Mouse (Mus musculus) MEL (cell line): ENCODE results near the gene Il11ra1.

Source experiments
- CTCF ChIP-seq, 3 experiments: IDR thresholded peaks in 2 of 3; conservative IDR thresholded peaks in 1 of 3; 2 replicates each; pipeline ENCODE4 v1.5.1; 2011 to 2012; ENCODE audit warnings: low read length in 3 of 3, low read depth in 2 of 3, mild to moderate bottlenecking in 2 of 3, improper control_type of control experiment in 1 of 3, inconsistent platforms in 1 of 3, mixed read lengths in 1 of 3, moderate library complexity in 1 of 3; ENCODE audit not compliant: control insufficient read depth in 1 of 3, insufficient read depth in 1 of 3, poor library complexity in 1 of 3, severe bottlenecking in 1 of 3
- E2F4 ChIP-seq: IDR thresholded peaks from 2 replicates; pipeline ENCODE4 v1.6.1; 2011; ENCODE audit warnings: low read depth, low read length, improper control_type of control experiment, borderline replicate concordance
- ETS1 ChIP-seq: IDR thresholded peaks from 2 replicates; pipeline ENCODE4 v1.6.1; 2012; ENCODE audit warnings: low read depth, mild to moderate bottlenecking, inconsistent platforms, low read length, improper control_type of control experiment, moderate library complexity
- MAX ChIP-seq: IDR thresholded peaks from 2 replicates; pipeline ENCODE4 v1.6.1; 2011; ENCODE audit warnings: low read length, improper control_type of control experiment
- MAZ ChIP-seq: IDR thresholded peaks from 2 replicates; pipeline ENCODE4 v1.6.1; 2012; ENCODE audit warnings: low read depth, mild to moderate bottlenecking, inconsistent platforms, low read length, improper control_type of control experiment
- MXI1 ChIP-seq: IDR thresholded peaks from 2 replicates; pipeline ENCODE4 v1.6.1; 2011; ENCODE audit warnings: mild to moderate bottlenecking, low read depth, low read length, improper control_type of control experiment
- POLR2A ChIP-seq, 2 experiments: IDR thresholded peaks; 2 replicates each; pipeline ENCODE4 v1.6.1; 2011 to 2012; ENCODE audit warnings: low read length in 2 of 2, mild to moderate bottlenecking in 2 of 2, control low read depth in 1 of 2, improper control_type of control experiment in 1 of 2, low read depth in 1 of 2, moderate library complexity in 1 of 2; ENCODE audit not compliant: control insufficient read depth in 1 of 2, insufficient read depth in 1 of 2, poor library complexity in 1 of 2
- RCOR1 ChIP-seq: IDR thresholded peaks from 2 replicates; pipeline ENCODE4 v1.6.1; 2012; ENCODE audit warnings: low read depth, mild to moderate bottlenecking, inconsistent platforms, low read length, improper control_type of control experiment
- TAL1 ChIP-seq: IDR thresholded peaks from 2 replicates; pipeline ENCODE4 v1.6.1; 2012; ENCODE audit warnings: mild to moderate bottlenecking, inconsistent platforms, low read length, moderate library complexity, mixed read lengths
- TCF12 ChIP-seq: IDR thresholded peaks from 2 replicates; pipeline ENCODE4 v1.6.1; 2014; ENCODE audit warnings: low read depth, mild to moderate bottlenecking, inconsistent platforms, low read length, improper control_type of control experiment, moderate library complexity
- USF1 ChIP-seq: IDR thresholded peaks from 2 replicates; pipeline ENCODE4 v1.6.1; 2014; ENCODE audit warnings: low read depth, mild to moderate bottlenecking, inconsistent platforms, low read length, improper control_type of control experiment, moderate library complexity
- ZC3H11A ChIP-seq: IDR thresholded peaks from 2 replicates; pipeline ENCODE4 v1.6.1; 2012; ENCODE audit warnings: low read depth, mild to moderate bottlenecking, inconsistent platforms, low read length, improper control_type of control experiment

DNA sequence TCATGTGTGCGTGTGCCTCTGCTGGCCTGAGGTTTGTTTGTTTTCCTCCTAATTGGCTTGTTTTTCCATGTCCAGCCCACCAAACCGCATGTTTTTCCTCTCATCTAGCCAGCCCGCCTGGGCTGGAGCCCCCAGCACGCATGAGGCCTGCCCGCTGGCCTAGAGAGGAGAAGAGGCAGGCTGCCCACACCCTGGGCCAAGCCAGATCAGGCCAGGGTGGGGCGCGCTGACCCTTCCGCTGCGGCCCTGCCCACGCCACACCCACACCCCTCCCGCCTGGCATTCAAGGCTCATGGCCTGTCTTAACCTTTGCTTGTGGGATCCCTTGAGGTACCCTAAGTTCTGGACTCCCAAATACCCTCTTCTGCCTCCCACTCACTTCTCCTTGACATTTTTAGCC lies 33.1 kb upstream of the Il11ra1 start:
- TF ChIP-seq MAX, result no peak
- no peak for TF ChIP-seq POLR2A (IDR thresholded peaks at IDR 0.05; ENCODE audit: control insufficient read depth in 1 of 2, insufficient read depth in 1 of 2, low read depth in 1 of 2, low read length in 2 of 2, poor library complexity in 1 of 2)
- TF ChIP-seq TAL1, result no peak
- no peak for TF ChIP-seq CTCF (IDR thresholded peaks at IDR 0.05 in 2 of 3, conservative IDR thresholded peaks at IDR 0.05 in 1 of 3; ENCODE audit: control insufficient read depth in 1 of 3, insufficient read depth in 1 of 3, low read depth in 2 of 3, low read length in 3 of 3, poor library complexity in 1 of 3, severe bottlenecking in 1 of 3)
- no peak for TF ChIP-seq RCOR1
- no peak for TF ChIP-seq MAZ
- no peak for TF ChIP-seq ZC3H11A
- TF ChIP-seq ETS1, result no peak
- TF ChIP-seq TCF12, result no peak
- no peak for TF ChIP-seq USF1
- TF ChIP-seq MXI1, result no peak
- TF ChIP-seq E2F4, result no peak
